Mouse (Mus musculus) kidney, adult 18-20 months (tissue): Measurements from ENCODE around the gene Lipm.

Experiments used
- DNase-seq: peaks from one replicate; pipeline ENCODE4 v3.0.0; 2021

Gene Lipm

GRCm38 (mm10) chr19:34100633-34101032 lies at the start of gene Lipm:
TSS of gene Lipm (plus strand) at chr19:34100933.
- no peak for DNase-seq

GRCm38 (mm10) chr19:34051502-34051901 lies 49.2 kb upstream of the Lipm start:
- DNase-seq, result no peak

- no peak for DNase-seq
Observed at GRCm38 (mm10) chr19:34063547-34063946, 37.2 kb upstream of the Lipm start.

DNA sequence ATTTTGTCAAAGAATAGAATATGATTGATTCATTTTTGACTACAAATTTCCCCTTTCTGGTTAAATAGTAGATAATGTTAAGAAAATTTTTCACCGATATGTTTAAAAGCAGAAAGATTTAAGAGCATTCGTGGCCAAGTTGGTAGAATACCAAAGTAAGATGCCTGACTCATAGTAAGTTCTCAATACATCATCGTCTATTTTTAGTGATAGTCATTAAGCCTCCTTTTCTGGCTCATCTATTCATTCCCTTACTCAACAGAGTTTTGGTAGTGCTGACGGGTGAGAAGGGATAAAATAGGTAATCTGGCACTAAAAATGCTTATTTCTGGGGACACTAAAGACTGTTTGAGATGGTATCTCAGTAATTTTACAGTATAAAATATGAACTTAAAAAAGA lies 36.7 kb upstream of the Lipm start:
- DNase-seq, result no peak

GRCm38 (mm10) chr19:34066779-34067472 lies 33.8 kb upstream of the Lipm start, which contains the start of gene Lipn:
TSS of gene Lipn (plus strand) at chr19:34067358.
- no peak for DNase-seq

DNA sequence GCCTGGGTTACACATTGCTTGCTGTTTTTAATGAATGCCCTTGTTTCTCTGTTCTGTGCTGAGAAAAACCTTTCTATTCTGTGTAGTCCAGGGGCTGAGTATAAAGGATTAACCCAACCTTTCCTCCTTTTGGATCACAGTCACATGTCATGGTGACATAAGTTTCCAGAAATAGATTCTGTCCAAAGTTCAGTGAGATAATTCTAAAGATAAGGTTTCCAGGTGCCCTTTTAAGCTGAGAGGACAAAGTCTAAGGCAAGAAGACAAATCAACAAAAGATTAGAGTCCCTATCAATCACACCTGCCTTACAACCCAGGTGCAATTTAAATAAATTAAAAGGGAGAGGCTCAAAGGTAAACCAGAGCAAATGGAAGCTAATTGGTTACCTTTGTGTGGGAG lies 26.5 kb upstream of the Lipm start:
- no peak for DNase-seq

GRCm38 (mm10) chr19:34078130-34078529 lies 22.6 kb upstream of the Lipm start:
- DNase-seq, result no peak

GRCm38 (mm10) chr19:34089011-34089680 lies 11.6 kb upstream of the Lipm start:
- DNase-seq, result peak; percentile 9

GRCm38 (mm10) chr19:34095381-34095780 lies 5.4 kb upstream of the Lipm start:
- DNase-seq, result no peak

- no peak for DNase-seq
Observed at GRCm38 (mm10) chr19:34096228-34096627, 4.5 kb upstream of the Lipm start.

DNA sequence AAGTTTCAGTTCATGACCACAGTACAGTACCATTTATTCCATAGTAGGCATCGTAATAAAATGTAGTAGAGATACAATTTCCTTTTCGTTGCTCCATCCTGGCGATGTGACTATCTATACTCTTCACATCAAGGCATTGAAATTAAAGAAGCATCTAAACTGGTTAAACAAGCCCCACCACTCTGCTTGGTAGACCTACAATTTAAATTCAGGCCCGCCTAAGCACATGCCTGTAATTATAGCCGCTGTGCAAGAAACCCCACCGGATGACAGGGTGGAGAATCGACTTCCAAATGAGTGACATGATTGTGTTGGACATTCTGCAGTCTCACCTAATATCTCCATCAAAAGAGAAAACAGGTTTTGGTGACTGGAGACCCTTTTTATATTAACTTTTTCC lies 1.2 kb downstream of the Lipm start:
- no peak for DNase-seq

DNA sequence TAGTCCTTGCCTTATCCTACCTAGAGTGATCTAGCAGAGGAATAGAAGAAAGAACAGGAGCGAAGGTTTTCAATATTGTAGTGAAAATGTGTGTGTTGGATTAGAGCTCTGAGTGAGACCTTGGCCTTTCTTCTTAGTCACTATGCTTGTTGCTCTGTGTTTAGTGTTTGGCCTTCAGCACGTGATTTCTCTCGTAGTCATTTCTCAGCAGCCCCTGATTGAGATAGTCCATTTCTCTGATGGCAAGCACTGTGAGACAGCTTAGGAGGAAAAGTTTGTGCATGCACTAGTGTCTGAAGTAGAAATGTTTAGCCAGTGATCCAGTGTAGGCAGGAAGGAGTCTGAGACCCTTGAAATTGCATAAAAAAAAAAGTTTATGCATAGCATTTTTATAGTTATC lies 4.1 kb downstream of the Lipm start:
- no peak for DNase-seq

DNA sequence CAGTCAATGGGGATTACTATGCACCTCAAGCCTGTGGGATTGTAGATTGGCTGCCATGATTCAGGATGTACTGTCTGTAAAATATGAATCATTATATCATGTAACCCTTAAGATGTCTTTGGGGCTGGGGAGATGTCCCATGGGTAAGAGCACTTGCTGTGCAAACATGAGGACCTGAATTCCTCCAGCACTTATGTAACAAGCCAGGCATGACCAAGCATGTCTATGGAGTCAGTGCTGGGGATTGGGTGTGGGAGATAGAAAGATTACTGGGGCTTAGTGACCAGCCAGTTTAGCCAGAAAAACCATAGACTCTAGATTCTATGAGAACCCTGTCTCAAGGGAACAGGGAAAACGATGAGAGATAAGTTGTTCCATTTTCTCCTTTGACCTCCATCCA lies 18.4 kb downstream of the Lipm start:
- DNase-seq, result no peak

- no peak for DNase-seq
Observed at GRCm38 (mm10) chr19:34119653-34120052, 18.9 kb downstream of the Lipm start.

DNA sequence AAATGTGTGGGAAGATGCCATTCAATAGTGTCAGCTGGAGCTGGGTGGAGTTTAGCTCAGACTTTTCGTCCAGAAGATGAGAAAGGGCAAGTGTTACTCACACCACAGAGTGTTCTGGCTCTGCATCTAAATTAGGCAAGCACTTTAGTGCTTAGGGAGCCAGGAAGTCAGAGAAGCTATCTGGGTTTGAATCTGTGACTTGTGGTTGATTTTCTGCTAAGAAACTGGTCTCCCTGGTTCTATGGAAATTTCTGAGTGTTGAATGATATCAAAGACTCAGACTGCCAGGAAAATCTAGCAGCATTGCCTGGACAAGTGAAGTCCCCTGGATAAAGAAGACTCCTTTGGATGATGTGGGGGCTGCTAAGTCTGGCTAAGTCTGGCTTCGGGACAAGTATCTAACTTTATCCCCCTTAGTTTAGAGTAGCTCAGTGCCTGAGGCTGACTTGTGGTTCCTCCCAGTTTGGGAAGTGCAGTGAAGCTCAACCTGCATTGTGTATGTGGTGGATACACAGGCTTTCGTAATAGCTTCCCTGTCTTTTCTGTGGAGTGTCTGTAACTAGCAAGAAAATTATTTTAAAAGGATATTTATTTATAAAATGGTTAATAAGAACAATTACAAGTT lies 19.5 kb downstream of the Lipm start:
- DNase-seq, result no peak

GRCm38 (mm10) chr19:34138720-34139430 lies 38.1 kb downstream of the Lipm start:
- DNase-seq, result peak; percentile 6

- no peak for DNase-seq
Observed at GRCm38 (mm10) chr19:34139431-34140046, 38.8 kb downstream of the Lipm start.

- DNase-seq, result no peak
Observed at GRCm38 (mm10) chr19:34148421-34148820, 47.7 kb downstream of the Lipm start.

DNA sequence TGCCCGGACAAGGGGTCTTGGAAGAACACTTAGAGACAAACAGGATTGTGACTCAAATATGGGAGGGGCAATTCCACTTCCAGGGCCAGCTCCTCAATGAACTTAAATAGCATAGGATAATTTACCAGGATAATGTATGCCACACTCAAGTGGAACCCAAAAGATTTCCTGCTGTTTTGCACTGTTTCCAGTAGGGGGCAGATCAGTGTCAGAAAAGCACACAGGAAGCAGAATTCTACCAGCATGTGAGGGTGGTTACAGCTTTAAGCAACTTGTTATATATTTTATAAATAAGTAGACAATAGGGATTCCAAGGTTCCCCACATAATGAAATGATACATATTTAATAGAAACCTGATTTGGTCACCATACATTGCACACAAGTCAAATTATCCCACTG lies 51.2 kb downstream of the Lipm start:
- DNase-seq, result no peak

DNA sequence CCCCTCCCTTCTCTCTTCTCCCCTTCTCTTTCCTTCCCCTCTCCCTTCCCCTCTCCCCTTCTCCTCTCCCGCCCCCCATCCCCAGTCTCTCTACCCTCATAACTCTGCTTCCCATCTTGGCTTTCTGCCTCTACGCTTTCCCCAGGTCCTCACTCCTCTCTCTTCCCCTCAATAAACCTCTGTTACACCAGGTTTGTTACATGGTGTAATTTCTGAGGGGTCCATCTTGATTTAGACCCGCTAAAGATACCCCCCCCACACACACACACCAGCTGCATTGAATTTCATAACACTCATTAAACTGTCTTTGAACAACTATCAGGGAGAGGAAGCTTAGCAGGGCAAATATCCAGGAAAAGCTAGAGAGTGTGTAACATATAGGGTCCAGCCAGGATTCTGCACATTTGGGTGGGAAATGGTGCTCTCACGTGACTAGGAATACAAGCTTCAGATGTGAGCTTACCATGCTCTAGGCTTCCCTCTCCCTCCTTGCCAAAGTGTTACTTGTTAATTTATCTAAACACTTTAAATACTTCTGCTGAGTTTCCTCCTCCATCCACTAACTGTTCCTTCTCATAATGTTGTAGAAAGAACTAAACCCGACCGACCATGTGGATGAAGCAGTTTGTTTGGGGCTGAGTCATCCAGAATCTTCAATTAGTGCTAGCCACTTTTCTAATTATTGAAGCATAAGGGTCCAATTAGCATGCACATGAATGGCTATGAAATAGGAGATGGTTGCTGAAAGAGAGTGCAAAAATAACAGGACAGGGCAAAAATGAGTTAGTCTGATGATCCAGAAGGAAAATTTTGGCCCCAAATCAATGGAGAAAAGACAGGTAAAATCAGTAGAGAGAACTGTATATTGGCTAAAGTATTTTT lies 52.8 kb downstream of the Lipm start:
- no peak for DNase-seq

GRCm38 (mm10) chr19:34162693-34163092 lies 62.0 kb downstream of the Lipm start:
- no peak for DNase-seq

- DNase-seq, result no peak
Observed at GRCm38 (mm10) chr19:34165891-34166290, 65.2 kb downstream of the Lipm start, which contains the start of gene Ankrd22. TSS of gene Ankrd22 (minus strand) at chr19:34166053.
